Mouse (Mus musculus) erythroblast, embryonic 14.5 days (primary cell): Measurements from ENCODE around the gene Ccl2. TPM values are rescaled to one million over a fixed set of nuclear protein-coding genes. Genes with fewer than 3 reads are reported as not detected.

Experiments
- H3K27me3 ChIP-seq: 2 replicates; pipeline ENCODE4 v1.6.1; 2012; ENCODE audit warnings: inconsistent platforms; ENCODE audit not compliant: control insufficient read depth
- H3K36me3 ChIP-seq: 2 replicates; pipeline ENCODE4 v1.6.1; 2012; ENCODE audit warnings: mild to moderate bottlenecking, inconsistent platforms; ENCODE audit not compliant: control insufficient read depth
- H3K4me1 ChIP-seq: 2 replicates; pipeline ENCODE4 v1.6.1; 2012; ENCODE audit warnings: inconsistent platforms; ENCODE audit not compliant: control insufficient read depth
- H3K4me3 ChIP-seq: replicated peaks from 2 replicates; pipeline ENCODE3; 2012; ENCODE audit warnings: moderate library complexity, mild to moderate bottlenecking, inconsistent platforms
- H3K9me3 ChIP-seq: 2 replicates; pipeline ENCODE4 v1.6.1; 2012; ENCODE audit warnings: low read length, inconsistent platforms, mixed read lengths; ENCODE audit not compliant: control insufficient read depth
- GATA1 ChIP-seq: IDR thresholded peaks from 2 replicates; pipeline ENCODE4 v1.6.1; 2012; ENCODE audit warnings: low read length, inconsistent platforms, mixed read lengths
- TAL1 ChIP-seq: IDR thresholded peaks from 3 replicates; pipeline ENCODE4 v1.6.1; 2012; ENCODE audit warnings: low read length, inconsistent platforms, mixed read lengths
- polyA plus RNA-seq: library from polyadenylated mRNA; stranded (reverse); fragments of >175 nt; gene quantifications from 2 replicates; pipeline ENCODE4 v1.2.3, GENCODE M21; 2012

Gene Ccl2
- polyA plus RNA-seq, 1 experiment = not detected

GRCm38 (mm10) chr11:82011411-82012193 lies 23.8 kb upstream of the Ccl2 start:
- Histone ChIP-seq H3K36me3 (no peaks in the 10 kb centered on the region), H3K9me3 (no peaks in the 10 kb centered on the region), H3K4me1 (no peaks in the 10 kb centered on the region), H3K4me3 (no peak overlapping the region), H3K27me3 (no peaks in the 10 kb centered on the region)
- TF ChIP-seq TAL1 (no peak), GATA1 (no peak)

GRCm38 (mm10) chr11:82013756-82014155 lies 21.6 kb upstream of the Ccl2 start:
- H3K27me3 ChIP-seq = no peaks in the 10 kb centered on the region
- H3K4me1 ChIP-seq = no peaks in the 10 kb centered on the region
- H3K36me3 ChIP-seq = no peaks in the 10 kb centered on the region
- no peak for TF ChIP-seq TAL1
- no peak for TF ChIP-seq GATA1
- H3K4me3 ChIP-seq = no peak overlapping the region
- H3K9me3 ChIP-seq = no peaks in the 10 kb centered on the region

GRCm38 (mm10) chr11:82015066-82015465 lies 20.3 kb upstream of the Ccl2 start:
- no peaks in the 10 kb centered on the region for H3K36me3 ChIP-seq
- TF ChIP-seq GATA1 = no peak
- TF ChIP-seq TAL1 = no peak
- H3K9me3 ChIP-seq = no peaks in the 10 kb centered on the region
- no peak overlapping the region for H3K4me3 ChIP-seq
- H3K4me1 ChIP-seq = no peaks in the 10 kb centered on the region
- no peaks in the 10 kb centered on the region for H3K27me3 ChIP-seq

GRCm38 (mm10) chr11:82016181-82016780 lies 19.1 kb upstream of the Ccl2 start:
- Histone ChIP-seq H3K9me3 (no peaks in the 10 kb centered on the region), H3K4me3 (no peak overlapping the region), H3K4me1 (no peaks in the 10 kb centered on the region), H3K36me3 (no peaks in the 10 kb centered on the region), H3K27me3 (no peaks in the 10 kb centered on the region)
- no peak for TF ChIP-seq GATA1
- no peak for TF ChIP-seq TAL1

GRCm38 (mm10) chr11:82019389-82019788 lies 16.0 kb upstream of the Ccl2 start:
- Histone ChIP-seq H3K9me3 (no peaks in the 10 kb centered on the region), H3K27me3 (no peaks in the 10 kb centered on the region), H3K4me3 (no peak overlapping the region), H3K4me1 (no peaks in the 10 kb centered on the region), H3K36me3 (no peaks in the 10 kb centered on the region)
- no peak for TF ChIP-seq GATA1
- no peak for TF ChIP-seq TAL1

- no peak for TF ChIP-seq GATA1
- TF ChIP-seq TAL1 = no peak
- Histone ChIP-seq H3K4me1 (no peaks in the 10 kb centered on the region), H3K36me3 (no peaks in the 10 kb centered on the region), H3K4me3 (no peak overlapping the region), H3K9me3 (no peaks in the 10 kb centered on the region), H3K27me3 (no peaks in the 10 kb centered on the region)
Measured at GRCm38 (mm10) chr11:82019793-82020192, 15.6 kb upstream of the Ccl2 start.

- TF ChIP-seq GATA1 (no peak), TAL1 (no peak)
- H3K9me3 ChIP-seq = no peaks in the 10 kb centered on the region
- no peaks in the 10 kb centered on the region for H3K36me3 ChIP-seq
- H3K4me3 ChIP-seq = no peak overlapping the region
- H3K27me3 ChIP-seq = no peaks in the 10 kb centered on the region
- H3K4me1 ChIP-seq = no peaks in the 10 kb centered on the region
Measured at GRCm38 (mm10) chr11:82021406-82021805, 14.0 kb upstream of the Ccl2 start.

- no peak overlapping the region for H3K4me3 ChIP-seq
- H3K36me3 ChIP-seq = no peaks in the 10 kb centered on the region
- no peaks in the 10 kb centered on the region for H3K9me3 ChIP-seq
- no peaks in the 10 kb centered on the region for H3K27me3 ChIP-seq
- no peak for TF ChIP-seq GATA1
- TF ChIP-seq TAL1 = no peak
- H3K4me1 ChIP-seq = no peaks in the 10 kb centered on the region
Measured at GRCm38 (mm10) chr11:82022504-82023056, 12.8 kb upstream of the Ccl2 start.

- H3K27me3 ChIP-seq = no peaks in the 10 kb centered on the region
- H3K9me3 ChIP-seq = no peaks in the 10 kb centered on the region
- no peaks in the 10 kb centered on the region for H3K36me3 ChIP-seq
- H3K4me3 ChIP-seq = no peak overlapping the region
- no peaks in the 10 kb centered on the region for H3K4me1 ChIP-seq
- no peak for TF ChIP-seq TAL1
- TF ChIP-seq GATA1 = no peak
Measured at GRCm38 (mm10) chr11:82023769-82024168, 11.6 kb upstream of the Ccl2 start.
